Mouse (Mus musculus): Measurements from ENCODE around the gene Susd5. TPM values are rescaled to one million over a fixed set of nuclear protein-coding genes. Genes with fewer than 3 reads are reported as not detected.
A peak's percentile ranks its signal among the peaks of the same experiment; 100 is the strongest.

Susd5 gene
- total and polyA plus RNA-seq, 3 experiments: not detected

DNA sequence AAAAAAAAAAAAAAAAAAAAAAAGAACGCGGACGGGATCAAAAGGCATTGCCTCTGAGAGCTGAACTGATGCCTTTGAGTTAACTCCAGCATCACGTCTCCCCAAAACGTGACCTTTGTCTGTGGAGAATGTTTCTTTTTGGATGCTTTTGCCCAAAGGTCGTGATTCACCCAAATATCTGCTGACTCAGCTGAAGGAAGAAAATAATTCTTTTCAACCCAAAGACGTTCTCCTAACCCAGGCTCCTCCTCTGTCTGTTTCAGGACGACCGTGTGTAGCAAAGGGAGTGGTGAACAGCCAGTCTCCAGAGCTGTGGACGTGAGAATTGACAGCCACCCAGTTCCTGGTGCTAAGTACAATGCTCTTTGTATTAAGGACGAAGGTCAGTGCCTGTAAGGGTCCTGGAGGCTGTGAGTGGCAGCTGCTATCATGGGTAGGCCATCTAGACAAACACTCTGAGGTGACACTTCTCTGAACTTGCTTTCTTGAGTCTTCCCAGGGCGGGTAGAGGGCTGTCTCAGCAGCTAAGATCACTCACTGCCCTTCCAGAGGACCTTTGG lies 11.6 kb downstream of the Susd5 start:
- TF ChIP-seq SMC3 (IDR thresholded peaks at IDR 0.05; ENCODE audit: low read depth, low read length): no peak
- TF ChIP-seq MAFK (IDR thresholded peaks at IDR 0.05; ENCODE audit: insufficient replicate concordance, low read length): peak; percentile 90
- no peak overlapping the region for H3K27ac ChIP-seq (ENCODE audit: insufficient read depth, low read depth)
- no peaks in the 10 kb centered on the region for H3K79me2 ChIP-seq (replicated peaks; ENCODE audit: control insufficient read depth, extremely low read depth, insufficient read depth, poor library complexity, severe bottlenecking)
- H3K4me2 ChIP-seq (ENCODE audit: insufficient read depth, low read depth, poor library complexity, severe bottlenecking): no peak overlapping the region
- H3K27me3 ChIP-seq (replicated peaks): no peaks in the 10 kb centered on the region
- H3K4me1 ChIP-seq (ENCODE audit: control insufficient read depth in 1 of 2, insufficient read depth in 2 of 2): no peaks in the 10 kb centered on the region
- in situ Hi-C loops (cut with MboI; ENCODE audit: low pct_ligation_motif_present, low pct_unique_long_range_greater_than_20kb, low sequenced_read_pairs): no loop called here
- H3K9me3 ChIP-seq (replicated peaks; ENCODE audit: low read length): no peaks in the 10 kb centered on the region
- dilution Hi-C loops (cut with MboI; ENCODE audit: extremely low pct_ligation_motif_present, extremely low pct_unique_long_range_greater_than_20kb, low sequenced_read_pairs): no loop called here
- H3K4me3 ChIP-seq (replicated peaks in 1 of 3; ENCODE audit: low read depth in 2 of 3, low read length in 2 of 3, poor library complexity in 1 of 3): no peak overlapping the region
- no peak overlapping the region for H3K9ac ChIP-seq (ENCODE audit: insufficient read depth, low read depth)
- no peaks in the 10 kb centered on the region for H3K36me3 ChIP-seq (replicated peaks in 1 of 2; ENCODE audit: control insufficient read depth in 1 of 2, insufficient read depth in 1 of 2, low read length in 1 of 2)
- DNase-seq (ENCODE audit: extremely low read depth): no peak

GRCm38 (mm10) chr9:114069372-114069771 lies 12.4 kb downstream of the Susd5 start:
- H3K36me3 ChIP-seq (replicated peaks in 1 of 2; ENCODE audit: control insufficient read depth in 1 of 2, insufficient read depth in 1 of 2, low read length in 1 of 2): no peaks in the 10 kb centered on the region
- in situ Hi-C loops (cut with MboI; ENCODE audit: low pct_ligation_motif_present, low pct_unique_long_range_greater_than_20kb, low sequenced_read_pairs) (no loop called here), dilution Hi-C loops (cut with MboI; ENCODE audit: extremely low pct_ligation_motif_present, extremely low pct_unique_long_range_greater_than_20kb, low sequenced_read_pairs) (no loop called here)
- H3K79me2 ChIP-seq (replicated peaks; ENCODE audit: control insufficient read depth, extremely low read depth, insufficient read depth, poor library complexity, severe bottlenecking): no peaks in the 10 kb centered on the region
- no peak for DNase-seq (ENCODE audit: extremely low read depth)
- no peaks in the 10 kb centered on the region for H3K4me1 ChIP-seq (ENCODE audit: control insufficient read depth in 1 of 2, insufficient read depth in 2 of 2)
- H3K27me3 ChIP-seq (replicated peaks): no peaks in the 10 kb centered on the region
- H3K9me3 ChIP-seq (replicated peaks; ENCODE audit: low read length): no peaks in the 10 kb centered on the region
- H3K27ac ChIP-seq (ENCODE audit: insufficient read depth, low read depth): no peak overlapping the region
- TF ChIP-seq EP300 (IDR thresholded peaks at IDR 0.05; ENCODE audit: low read length) (no peak), USF2 (conservative IDR thresholded peaks at IDR 0.05; ENCODE audit: low read depth, low read length) (no peak), CHD2 (IDR thresholded peaks at IDR 0.05; ENCODE audit: low read length) (no peak), SIN3A (IDR thresholded peaks at IDR 0.05; ENCODE audit: low read length) (no peak), MAFK (IDR thresholded peaks at IDR 0.05; ENCODE audit: insufficient replicate concordance, low read length) (no peak), GABPA (IDR thresholded peaks at IDR 0.05; ENCODE audit: insufficient replicate concordance, low read depth, low read length) (no peak), UBTF (IDR thresholded peaks at IDR 0.05; ENCODE audit: low read depth, low read length) (no peak), ZC3H11A (IDR thresholded peaks at IDR 0.05; ENCODE audit: low read depth, low read length) (no peak), MYC (IDR thresholded peaks at IDR 0.05; ENCODE audit: low read depth, low read length) (no peak), E2F4 (IDR thresholded peaks at IDR 0.05; ENCODE audit: insufficient replicate concordance, low read depth, low read length) (no peak), SMC3 (IDR thresholded peaks at IDR 0.05; ENCODE audit: low read depth, low read length) (no peak), IRF4 (IDR thresholded peaks at IDR 0.05; ENCODE audit: low read depth, low read length) (no peak), USF1 (IDR thresholded peaks at IDR 0.05; ENCODE audit: low read depth, low read length) (no peak), ZNF384 (IDR thresholded peaks at IDR 0.05; ENCODE audit: low read depth, low read length) (no peak), ELF1 (IDR thresholded peaks at IDR 0.05; ENCODE audit: low read depth, low read length) (no peak), NRF1 (IDR thresholded peaks at IDR 0.05; ENCODE audit: low read depth, low read length) (no peak), RAD21 (IDR thresholded peaks at IDR 0.05; ENCODE audit: low read depth, low read length) (no peak), ETS1 (conservative IDR thresholded peaks at IDR 0.05; ENCODE audit: low read depth, low read length) (no peak)
- H3K9ac ChIP-seq (ENCODE audit: insufficient read depth, low read depth): no peak overlapping the region
- no peak overlapping the region for H3K4me2 ChIP-seq (ENCODE audit: insufficient read depth, low read depth, poor library complexity, severe bottlenecking)
- no peak overlapping the region for H3K4me3 ChIP-seq (replicated peaks in 1 of 3; ENCODE audit: low read depth in 2 of 3, low read length in 2 of 3, poor library complexity in 1 of 3)

All from CH12.LX (cell line).